Mouse (Mus musculus): ENCODE data around the gene 2010005H15Rik. TPM values are rescaled to one million over a fixed set of nuclear protein-coding genes. Genes with fewer than 3 reads are reported as not detected.
"Not testable (repeated sequence)": the region's sequence is repeated elsewhere in the genome, so short reads cannot be mapped to it uniquely, and the experiment has no call there.

The 2010005H15Rik gene
- 0.96 TPM in 1 of 2 replicates, not detected in the other for polyA plus RNA-seq (2015; fragmentation: Nextera tagmentation; extraction: Ambion mirVana)

GRCm38 (mm10) chr16:36221168-36221567, at the start of gene 2010005H15Rik:
TSS of gene 2010005H15Rik (plus strand) at chr16:36221468.
- not testable (repeated sequence) for H3K36me3 ChIP-seq; H3K9ac ChIP-seq; H3K4me3 ChIP-seq; ATAC-seq (ENCODE audit: low read depth); H3K27me3 ChIP-seq; H3K27ac ChIP-seq (replicated peaks); H3K4me2 ChIP-seq; H3K9me3 ChIP-seq; H3K4me1 ChIP-seq (replicated peaks)
- 90% methylated on average over 7 of the region's 7 CpGs for WGBS

DNA sequence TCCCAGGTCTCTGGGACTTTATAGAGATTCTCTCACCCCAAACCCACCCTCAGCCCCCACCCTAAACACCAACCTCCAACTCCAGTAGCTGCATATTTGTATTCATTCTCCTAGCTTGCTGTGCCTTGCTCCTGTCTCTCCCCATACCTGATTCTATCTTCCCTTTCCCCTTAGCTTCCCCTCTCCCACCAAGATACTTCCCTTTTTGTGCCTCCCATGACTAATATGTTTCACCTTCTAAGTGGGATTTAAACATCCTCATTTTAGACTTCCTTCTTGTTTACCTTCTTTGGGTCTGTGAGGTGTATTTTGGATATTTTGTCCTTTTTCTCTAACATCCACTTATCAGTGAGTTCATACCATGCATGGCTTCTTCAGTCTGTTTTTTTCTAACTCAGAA, 45.2 kb upstream of the 2010005H15Rik start:
- no peak for ATAC-seq (ENCODE audit: low read depth)
- Histone ChIP-seq H3K4me3 (no peak overlapping the region), H3K36me3 (no peaks in the 10 kb centered on the region), H3K9ac (no peak overlapping the region), H3K4me1 (replicated peaks) (no peaks in the 10 kb centered on the region), H3K27ac (replicated peaks) (no peak overlapping the region), H3K4me2 (no peak overlapping the region), H3K9me3 (no peaks in the 10 kb centered on the region), H3K27me3 (no peaks in the 10 kb centered on the region)

GRCm38 (mm10) chr16:36179910-36180309, 41.4 kb upstream of the 2010005H15Rik start:
- Histone ChIP-seq H3K27ac (replicated peaks) (no peak overlapping the region), H3K9ac (no peak overlapping the region), H3K4me2 (no peak overlapping the region), H3K4me3 (no peak overlapping the region), H3K36me3 (no peaks in the 10 kb centered on the region), H3K9me3 (no peaks in the 10 kb centered on the region), H3K4me1 (replicated peaks) (no peaks in the 10 kb centered on the region), H3K27me3 (no peaks in the 10 kb centered on the region)
- no peak for ATAC-seq (ENCODE audit: low read depth)
- 89% methylated on average over 2 of the region's 2 CpGs for WGBS

GRCm38 (mm10) chr16:36183912-36184311, 37.4 kb upstream of the 2010005H15Rik start, which contains the start of gene Gm5483:
TSS of gene Gm5483 (plus strand) at chr16:36184212.
- H3K9me3 ChIP-seq; ATAC-seq (ENCODE audit: low read depth); H3K27ac ChIP-seq (replicated peaks); H3K27me3 ChIP-seq; H3K9ac ChIP-seq; H3K36me3 ChIP-seq; H3K4me2 ChIP-seq; H3K4me3 ChIP-seq; H3K4me1 ChIP-seq (replicated peaks): not testable (repeated sequence)
- WGBS: 87% methylated on average over 4 of the region's 4 CpGs

GRCm38 (mm10) chr16:36199226-36199625, 22.0 kb upstream of the 2010005H15Rik start:
- Histone ChIP-seq H3K27me3 (no peaks in the 10 kb centered on the region), H3K9ac (no peak overlapping the region), H3K4me2 (peak overlapping the region; percentile 45), H3K4me1 (replicated peaks) (no peaks in the 10 kb centered on the region), H3K4me3 (no peak overlapping the region), H3K36me3 (no peaks in the 10 kb centered on the region), H3K9me3 (no peaks in the 10 kb centered on the region), H3K27ac (replicated peaks) (no peak overlapping the region)
- no peak for ATAC-seq (ENCODE audit: low read depth)
- 46% methylated on average over 19 of the region's 19 CpGs for WGBS

DNA sequence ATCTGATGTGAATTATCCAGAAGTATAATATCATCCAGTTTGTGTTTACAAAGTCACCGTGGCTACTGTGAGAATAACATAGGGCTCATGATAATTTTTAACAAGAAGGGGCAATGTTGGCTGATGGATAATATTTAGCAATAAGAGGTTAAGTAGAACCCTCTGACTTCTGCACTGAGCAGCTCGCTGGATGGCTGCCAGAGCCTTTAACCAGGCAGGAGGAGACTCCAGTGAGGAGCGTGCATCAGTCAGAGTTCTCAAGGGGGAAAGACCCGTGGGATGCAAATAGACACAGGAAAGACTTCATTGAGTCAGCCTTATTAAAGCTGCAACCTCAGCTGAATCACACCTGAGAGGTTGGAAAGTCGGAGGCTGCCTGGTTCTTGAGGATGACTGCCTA, 17.4 kb upstream of the 2010005H15Rik start:
- no peaks in the 10 kb centered on the region for H3K4me1 ChIP-seq (replicated peaks)
- H3K27ac ChIP-seq (replicated peaks): no peak overlapping the region
- ATAC-seq (ENCODE audit: low read depth): no peak
- no peaks in the 10 kb centered on the region for H3K36me3 ChIP-seq
- no peaks in the 10 kb centered on the region for H3K9me3 ChIP-seq
- WGBS: 83% methylated on average over 5 of the region's 5 CpGs
- no peak overlapping the region for H3K9ac ChIP-seq
- H3K27me3 ChIP-seq: no peaks in the 10 kb centered on the region
- H3K4me3 ChIP-seq: no peak overlapping the region
- H3K4me2 ChIP-seq: no peak overlapping the region

GRCm38 (mm10) chr16:36205684-36206083, 15.6 kb upstream of the 2010005H15Rik start:
- H3K4me3 ChIP-seq: not testable (repeated sequence)

GRCm38 (mm10) chr16:36209967-36210453, 11.3 kb upstream of the 2010005H15Rik start, which contains the start of gene Gm5416:
TSS of gene Gm5416 (plus strand) at chr16:36210403.
- Histone ChIP-seq H3K36me3 (no peaks in the 10 kb centered on the region), H3K27me3 (no peaks in the 10 kb centered on the region), H3K9me3 (no peaks in the 10 kb centered on the region), H3K27ac (replicated peaks) (no peak within 1 kb of the TSS), H3K9ac (no peak within 1 kb of the TSS), H3K4me3 (no peak within 1 kb of the TSS), H3K4me1 (replicated peaks) (no peaks in the 10 kb centered on the region), H3K4me2 (no peak within 1 kb of the TSS)
- 82% methylated on average over 2 of the region's 2 CpGs for WGBS
- ATAC-seq (ENCODE audit: low read depth): no peak

More at GRCm38 (mm10) chr16:36205684-36206083, 15.6 kb upstream of the 2010005H15Rik start:
- H3K4me2 ChIP-seq; H3K4me1 ChIP-seq (replicated peaks); H3K27ac ChIP-seq (replicated peaks); H3K27me3 ChIP-seq; ATAC-seq (ENCODE audit: low read depth); H3K36me3 ChIP-seq; H3K9ac ChIP-seq; H3K9me3 ChIP-seq: not testable (repeated sequence)
- WGBS: 39% methylated on average over 2 of the region's 2 CpGs

GRCm38 (mm10) chr16:36260585-36260984, 39.3 kb downstream of the 2010005H15Rik start:
- ATAC-seq (ENCODE audit: low read depth); H3K9ac ChIP-seq; H3K4me1 ChIP-seq (replicated peaks): not testable (repeated sequence)

GRCm38 (mm10) chr16:36276796-36277195, 55.5 kb downstream of the 2010005H15Rik start, which contains the start of gene Stfa1:
TSS of gene Stfa1 (plus strand) at chr16:36276951.
- not testable (repeated sequence) for H3K4me3 ChIP-seq; H3K4me1 ChIP-seq (replicated peaks); H3K4me2 ChIP-seq; H3K9ac ChIP-seq; H3K27ac ChIP-seq (replicated peaks); H3K36me3 ChIP-seq; H3K27me3 ChIP-seq; ATAC-seq (ENCODE audit: low read depth); H3K9me3 ChIP-seq
- WGBS: 91% methylated on average over 4 of the region's 4 CpGs

More at GRCm38 (mm10) chr16:36260585-36260984, 39.3 kb downstream of the 2010005H15Rik start:
- H3K27ac ChIP-seq (replicated peaks); H3K27me3 ChIP-seq; H3K36me3 ChIP-seq; H3K9me3 ChIP-seq; H3K4me3 ChIP-seq; H3K4me2 ChIP-seq: not testable (repeated sequence)

GRCm38 (mm10) chr16:36289140-36289539, 67.9 kb downstream of the 2010005H15Rik start:
- H3K36me3 ChIP-seq: no peaks in the 10 kb centered on the region
- no peak overlapping the region for H3K4me2 ChIP-seq
- no peak overlapping the region for H3K27ac ChIP-seq (replicated peaks)
- no peaks in the 10 kb centered on the region for H3K27me3 ChIP-seq
- H3K4me3 ChIP-seq: no peak overlapping the region
- no peak for ATAC-seq (ENCODE audit: low read depth)
- no peak overlapping the region for H3K9ac ChIP-seq
- WGBS: 87% methylated on average over 4 of the region's 4 CpGs
- no peaks in the 10 kb centered on the region for H3K4me1 ChIP-seq (replicated peaks)
- no peaks in the 10 kb centered on the region for H3K9me3 ChIP-seq
